Mouse (Mus musculus): ENCODE results near the gene Arfgap3. TPM values are rescaled to one million over a fixed set of nuclear protein-coding genes. Genes with fewer than 3 reads are reported as not detected.

The Arfgap3 gene
- total and polyA plus RNA-seq, 3 experiments: 8.2 to 12.4 TPM; not detected in 1

Other genes with a start within 250 kb of the Arfgap3 start
- 134 and 155 TPM in 2 replicates for gene Rrp7a, start 227.4 kb downstream of the Arfgap3 start, total RNA-seq (2012; rRNA removed)
- gene Rrp7a, start 227.4 kb downstream of the Arfgap3 start, polyA plus RNA-seq (2012; ENCODE audit: insufficient read depth in 1 of 2, insufficient read length in 2 of 2, low read depth in 1 of 2, low replicate concordance in 2 of 2, missing spikeins in 1 of 2): 100 to 1,000 TPM; 283 to 483 TPM
- gene Poldip3, start 200.9 kb downstream of the Arfgap3 start, total RNA-seq (2012; rRNA removed): 104 and 113 TPM in 2 replicates
- 100 to 1,000 TPM in 1 of 2 experiments, not detected in 1; 123 TPM for gene Poldip3, start 200.9 kb downstream of the Arfgap3 start, polyA plus RNA-seq (2012; ENCODE audit: insufficient read depth in 1 of 2, insufficient read length in 2 of 2, low read depth in 1 of 2, low replicate concordance in 2 of 2, missing spikeins in 1 of 2)
- 20.8 and 22.6 TPM in 2 replicates for gene Cyb5r3, start 177.7 kb downstream of the Arfgap3 start, total RNA-seq (2012; rRNA removed)
- 10 to 100 TPM in 1 of 2 experiments, not detected in 1; 67.0 TPM for gene Cyb5r3, start 177.7 kb downstream of the Arfgap3 start, polyA plus RNA-seq (2012; ENCODE audit: insufficient read depth in 1 of 2, insufficient read length in 2 of 2, low read depth in 1 of 2, low replicate concordance in 2 of 2, missing spikeins in 1 of 2)
- not detected in 2 replicates for gene A4galt, start 98.5 kb downstream of the Arfgap3 start, total RNA-seq (2012; rRNA removed)
- gene A4galt, start 98.5 kb downstream of the Arfgap3 start, polyA plus RNA-seq (2012; ENCODE audit: insufficient read depth in 1 of 2, insufficient read length in 2 of 2, low read depth in 1 of 2, low replicate concordance in 2 of 2, missing spikeins in 1 of 2): not detected
- 58.7 and 64.7 TPM in 2 replicates for gene Pacsin2, start 114.4 kb upstream of the Arfgap3 start, total RNA-seq (2012; rRNA removed)
- 100 to 1,000 TPM; 103 to 425 TPM for gene Pacsin2, start 114.4 kb upstream of the Arfgap3 start, polyA plus RNA-seq (2012; ENCODE audit: insufficient read depth in 1 of 2, insufficient read length in 2 of 2, low read depth in 1 of 2, low replicate concordance in 2 of 2, missing spikeins in 1 of 2)
- gene Ttll1, start 160.6 kb upstream of the Arfgap3 start, total RNA-seq (2012; rRNA removed): 3.4 and 4.4 TPM in 2 replicates
- gene Ttll1, start 160.6 kb upstream of the Arfgap3 start, polyA plus RNA-seq (2012; ENCODE audit: insufficient read depth in 1 of 2, insufficient read length in 2 of 2, low read depth in 1 of 2, low replicate concordance in 2 of 2, missing spikeins in 1 of 2): 10 to 100 TPM in 1 of 2 experiments, not detected in 1; 14.1 TPM
- gene Bik, start 176.6 kb upstream of the Arfgap3 start, total RNA-seq (2012; rRNA removed): 5.1 and 7.6 TPM in 2 replicates
- 10 to 100 TPM in 1 of 2 experiments, not detected in 1; 10.2 TPM for gene Bik, start 176.6 kb upstream of the Arfgap3 start, polyA plus RNA-seq (2012; ENCODE audit: insufficient read depth in 1 of 2, insufficient read length in 2 of 2, low read depth in 1 of 2, low replicate concordance in 2 of 2, missing spikeins in 1 of 2)
- gene Tspo, start 213.3 kb upstream of the Arfgap3 start, total RNA-seq (2012; rRNA removed): 61.3 and 80.0 TPM in 2 replicates
- 10 to 100 TPM in 1 of 2 experiments, not detected in 1; 66.5 TPM for gene Tspo, start 213.3 kb upstream of the Arfgap3 start, polyA plus RNA-seq (2012; ENCODE audit: insufficient read depth in 1 of 2, insufficient read length in 2 of 2, low read depth in 1 of 2, low replicate concordance in 2 of 2, missing spikeins in 1 of 2)
- gene Mcat, start 213.5 kb upstream of the Arfgap3 start, total RNA-seq (2012; rRNA removed): 32.6 and 35.9 TPM in 2 replicates
- gene Mcat, start 213.5 kb upstream of the Arfgap3 start, polyA plus RNA-seq (2012; ENCODE audit: insufficient read depth in 1 of 2, insufficient read length in 2 of 2, low read depth in 1 of 2, low replicate concordance in 2 of 2, missing spikeins in 1 of 2): 10 to 100 TPM in 1 of 2 experiments, not detected in 1; 28.8 TPM
- 41.9 and 43.9 TPM in 2 replicates for gene Ttll12, start 244.9 kb upstream of the Arfgap3 start, total RNA-seq (2012; rRNA removed)
- 10 to 100 TPM in 1 of 2 experiments, not detected in 1; 76.5 TPM for gene Ttll12, start 244.9 kb upstream of the Arfgap3 start, polyA plus RNA-seq (2012; ENCODE audit: insufficient read depth in 1 of 2, insufficient read length in 2 of 2, low read depth in 1 of 2, low replicate concordance in 2 of 2, missing spikeins in 1 of 2)

All from MEL (cell line).